Mouse (Mus musculus) embryonic facial prominence, embryonic 13.5 days (tissue): Measurements from ENCODE around the gene Slc28a3. TPM values are rescaled to one million over a fixed set of nuclear protein-coding genes. Genes with fewer than 3 reads are reported as not detected.

Source experiments
- ATAC-seq: fragments of 200-750 bp; cut with Nextera tagmentation; 2 replicates; pipeline ENCODE4 v1.8.0; 2017; ENCODE audit warnings: low read depth; ENCODE audit not compliant: insufficient number of reproducible peaks, insufficient read depth, low FRiP score, low TSS enrichment
- H3K27ac ChIP-seq: fragments of 300-500 bp; sonication (generic); 2 replicates; pipeline ENCODE4 v1.5.1; 2015; ENCODE audit warnings: moderate library complexity, mild to moderate bottlenecking, inconsistent platforms
- H3K27me3 ChIP-seq: fragments of 300-500 bp; sonication (generic); 2 replicates; pipeline ENCODE4 v1.6.1; 2015; ENCODE audit warnings: mild to moderate bottlenecking, inconsistent platforms
- H3K36me3 ChIP-seq: fragments of 300-500 bp; sonication (generic); 2 replicates; pipeline ENCODE4 v1.6.1; 2015; ENCODE audit warnings: mild to moderate bottlenecking, inconsistent platforms
- H3K4me1 ChIP-seq: fragments of 300-500 bp; sonication (generic); 2 replicates; pipeline ENCODE4 v1.6.1; 2015; ENCODE audit warnings: inconsistent platforms
- H3K4me2 ChIP-seq: fragments of 300-500 bp; sonication (generic); 2 replicates; pipeline ENCODE4 v1.6.1; 2015; ENCODE audit warnings: moderate library complexity, mild to moderate bottlenecking, inconsistent platforms
- H3K4me3 ChIP-seq: fragments of 300-500 bp; sonication (generic); 2 replicates; pipeline ENCODE4 v1.5.1; 2015; ENCODE audit warnings: mild to moderate bottlenecking, inconsistent platforms
- H3K9ac ChIP-seq: fragments of 300-500 bp; sonication (generic); 2 replicates; pipeline ENCODE4 v1.6.1; 2015; ENCODE audit warnings: mild to moderate bottlenecking, inconsistent platforms
- H3K9me3 ChIP-seq: fragments of 300-500 bp; sonication (generic); 2 replicates; pipeline ENCODE4 v1.6.1; 2016; ENCODE audit warnings: inconsistent platforms
- WGBS: fragments of 180-500 bp; shearing (Covaris S2); methylation state at CpG from one replicate; pipeline ENCODE4 v1.1.7; 2015; ENCODE audit warnings: mixed read lengths; 5-methylcytosine and 5-hydroxymethylcytosine counted together
- polyA plus RNA-seq: library from polyadenylated mRNA; unstranded; fragments of >200 nt; fragmentation: Nextera tagmentation; extraction: Ambion mirVana; gene quantifications from 2 replicates; pipeline ENCODE4 v1.2.1, GENCODE M21; 2015

The Slc28a3 gene
- polyA plus RNA-seq, 1 experiment from 2014 or later: 0.30 TPM

GRCm38 (mm10) chr13:58558216-58558615, 52.5 kb downstream of the Slc28a3 start:
- no peaks in the 10 kb centered on the region for H3K27me3 ChIP-seq
- no peak for ATAC-seq
- H3K36me3 ChIP-seq: no peaks in the 10 kb centered on the region
- H3K4me2 ChIP-seq: no peak overlapping the region
- no peak overlapping the region for H3K9ac ChIP-seq
- H3K9me3 ChIP-seq: no peaks in the 10 kb centered on the region
- no peak overlapping the region for H3K4me3 ChIP-seq
- WGBS: 79% methylated on average over 12 of the region's 12 CpGs
- no peaks in the 10 kb centered on the region for H3K4me1 ChIP-seq
- no peak overlapping the region for H3K27ac ChIP-seq

GRCm38 (mm10) chr13:58556018-58556417, 54.7 kb downstream of the Slc28a3 start:
- H3K36me3 ChIP-seq: no peaks in the 10 kb centered on the region
- no peak overlapping the region for H3K27ac ChIP-seq
- H3K4me3 ChIP-seq: no peak overlapping the region
- no peak for ATAC-seq
- 53% methylated on average over 1 of the region's 1 CpGs for WGBS
- H3K9ac ChIP-seq: no peak overlapping the region
- no peaks in the 10 kb centered on the region for H3K4me1 ChIP-seq
- no peak overlapping the region for H3K4me2 ChIP-seq
- H3K27me3 ChIP-seq: no peaks in the 10 kb centered on the region
- H3K9me3 ChIP-seq: no peaks in the 10 kb centered on the region

GRCm38 (mm10) chr13:58555561-58555960, 55.1 kb downstream of the Slc28a3 start:
- Histone ChIP-seq H3K4me1 (no peaks in the 10 kb centered on the region), H3K27ac (no peak overlapping the region), H3K4me3 (no peak overlapping the region), H3K27me3 (no peaks in the 10 kb centered on the region), H3K4me2 (no peak overlapping the region), H3K9me3 (no peaks in the 10 kb centered on the region), H3K36me3 (no peaks in the 10 kb centered on the region), H3K9ac (no peak overlapping the region)
- WGBS: 29% methylated on average over 5 of the region's 5 CpGs
- no peak for ATAC-seq

GRCm38 (mm10) chr13:58551924-58552323, 58.8 kb downstream of the Slc28a3 start:
- 84% methylated on average over 4 of the region's 4 CpGs for WGBS
- Histone ChIP-seq H3K27ac (no peak overlapping the region), H3K4me1 (peaks cover 13% of the 10 kb centered on the region), H3K4me2 (no peak overlapping the region), H3K36me3 (no peaks in the 10 kb centered on the region), H3K9me3 (no peaks in the 10 kb centered on the region), H3K4me3 (no peak overlapping the region), H3K27me3 (no peaks in the 10 kb centered on the region), H3K9ac (no peak overlapping the region)
- ATAC-seq: no peak

GRCm38 (mm10) chr13:58547570-58547969, 63.1 kb downstream of the Slc28a3 start:
- 37% methylated on average over 7 of the region's 7 CpGs for WGBS
- Histone ChIP-seq H3K9ac (no peak overlapping the region), H3K4me1 (peaks cover 18% of the 10 kb centered on the region), H3K4me2 (no peak overlapping the region), H3K9me3 (no peaks in the 10 kb centered on the region), H3K4me3 (no peak overlapping the region), H3K27ac (no peak overlapping the region), H3K27me3 (no peaks in the 10 kb centered on the region; the same call in 1 of the 2 replicates), H3K36me3 (no peaks in the 10 kb centered on the region)
- ATAC-seq: no peak

- no peaks in the 10 kb centered on the region; the same call in 1 of the 2 replicates for H3K27me3 ChIP-seq
- no peak overlapping the region for H3K4me2 ChIP-seq
- WGBS: 55% methylated on average over 12 of the region's 12 CpGs
- peaks cover 22% of the 10 kb centered on the region for H3K4me1 ChIP-seq
- no peak overlapping the region for H3K27ac ChIP-seq
- no peaks in the 10 kb centered on the region for H3K36me3 ChIP-seq
- no peak for ATAC-seq
- H3K4me3 ChIP-seq: no peak overlapping the region
- no peaks in the 10 kb centered on the region for H3K9me3 ChIP-seq
- no peak overlapping the region for H3K9ac ChIP-seq
Measured at GRCm38 (mm10) chr13:58543688-58544408, 66.8 kb downstream of the Slc28a3 start.

- peaks cover 16% of the 10 kb centered on the region for H3K4me1 ChIP-seq
- ATAC-seq: no peak
- no peak overlapping the region for H3K9ac ChIP-seq
- no peak overlapping the region for H3K27ac ChIP-seq
- no peak overlapping the region for H3K4me3 ChIP-seq
- H3K27me3 ChIP-seq: no peaks in the 10 kb centered on the region; the same call in 1 of the 2 replicates
- H3K4me2 ChIP-seq: no peak overlapping the region
- WGBS: 40% methylated on average over 7 of the region's 7 CpGs
- no peaks in the 10 kb centered on the region for H3K9me3 ChIP-seq
- H3K36me3 ChIP-seq: no peaks in the 10 kb centered on the region
Measured at GRCm38 (mm10) chr13:58543066-58543465, 67.6 kb downstream of the Slc28a3 start.

GRCm38 (mm10) chr13:58542601-58543041, 68.1 kb downstream of the Slc28a3 start:
- no peak for ATAC-seq
- Histone ChIP-seq H3K4me3 (no peak overlapping the region), H3K36me3 (no peaks in the 10 kb centered on the region), H3K27me3 (no peaks in the 10 kb centered on the region; the same call in 1 of the 2 replicates), H3K4me1 (peaks cover 11% of the 10 kb centered on the region), H3K9me3 (no peaks in the 10 kb centered on the region), H3K4me2 (no peak overlapping the region), H3K9ac (no peak overlapping the region), H3K27ac (no peak overlapping the region)
- WGBS: 81% methylated on average over 10 of the region's 10 CpGs

- 45% methylated on average over 8 of the region's 8 CpGs for WGBS
- no peaks in the 10 kb centered on the region for H3K9me3 ChIP-seq
- no peak overlapping the region for H3K4me3 ChIP-seq
- H3K27me3 ChIP-seq: no peaks in the 10 kb centered on the region; the same call in 1 of the 2 replicates
- no peak for ATAC-seq
- H3K36me3 ChIP-seq: no peaks in the 10 kb centered on the region
- no peak overlapping the region for H3K4me2 ChIP-seq
- no peak overlapping the region for H3K9ac ChIP-seq
- H3K4me1 ChIP-seq: peaks cover 9% of the 10 kb centered on the region
- no peak overlapping the region for H3K27ac ChIP-seq
Measured at GRCm38 (mm10) chr13:58542167-58542566, 68.5 kb downstream of the Slc28a3 start.

- H3K27ac ChIP-seq: no peak overlapping the region
- H3K4me2 ChIP-seq: no peak overlapping the region
- no peak overlapping the region for H3K9ac ChIP-seq
- no peaks in the 10 kb centered on the region for H3K36me3 ChIP-seq
- H3K27me3 ChIP-seq: no peaks in the 10 kb centered on the region; the same call in 1 of the 2 replicates
- no peaks in the 10 kb centered on the region for H3K9me3 ChIP-seq
- H3K4me1 ChIP-seq: peaks cover 9% of the 10 kb centered on the region
- H3K4me3 ChIP-seq: no peak overlapping the region
- no peak for ATAC-seq
- 67% methylated on average over 4 of the region's 4 CpGs for WGBS
Measured at GRCm38 (mm10) chr13:58541620-58542019, 69.1 kb downstream of the Slc28a3 start.

GRCm38 (mm10) chr13:58538966-58539365, 71.7 kb downstream of the Slc28a3 start:
- 60% methylated on average over 7 of the region's 7 CpGs for WGBS
- Histone ChIP-seq H3K27ac (no peak overlapping the region), H3K27me3 (no peaks in the 10 kb centered on the region), H3K4me3 (no peak overlapping the region), H3K9ac (no peak overlapping the region), H3K9me3 (no peaks in the 10 kb centered on the region), H3K36me3 (no peaks in the 10 kb centered on the region), H3K4me1 (peaks cover 9% of the 10 kb centered on the region), H3K4me2 (no peak overlapping the region)
- ATAC-seq: no peak

- H3K27ac ChIP-seq: no peak overlapping the region
- H3K27me3 ChIP-seq: no peaks in the 10 kb centered on the region
- H3K36me3 ChIP-seq: no peaks in the 10 kb centered on the region
- no peak for ATAC-seq
- H3K4me3 ChIP-seq: no peak overlapping the region
- H3K4me2 ChIP-seq: no peak overlapping the region
- no peaks in the 10 kb centered on the region for H3K9me3 ChIP-seq
- 32% methylated on average over 4 of the region's 4 CpGs for WGBS
- H3K9ac ChIP-seq: no peak overlapping the region
- H3K4me1 ChIP-seq: peaks cover 6% of the 10 kb centered on the region
Measured at GRCm38 (mm10) chr13:58538366-58538765, 72.3 kb downstream of the Slc28a3 start.
